Mouse (Mus musculus) kidney, adult 11 months (tissue): ENCODE measurements around the gene 1700066M21Rik.
A peak's percentile ranks its signal among the peaks of the same experiment; 100 is the strongest.

Experiments used
- DNase-seq: peaks from one replicate; pipeline ENCODE4 v3.0.0; 2022

The 1700066M21Rik gene

DNA sequence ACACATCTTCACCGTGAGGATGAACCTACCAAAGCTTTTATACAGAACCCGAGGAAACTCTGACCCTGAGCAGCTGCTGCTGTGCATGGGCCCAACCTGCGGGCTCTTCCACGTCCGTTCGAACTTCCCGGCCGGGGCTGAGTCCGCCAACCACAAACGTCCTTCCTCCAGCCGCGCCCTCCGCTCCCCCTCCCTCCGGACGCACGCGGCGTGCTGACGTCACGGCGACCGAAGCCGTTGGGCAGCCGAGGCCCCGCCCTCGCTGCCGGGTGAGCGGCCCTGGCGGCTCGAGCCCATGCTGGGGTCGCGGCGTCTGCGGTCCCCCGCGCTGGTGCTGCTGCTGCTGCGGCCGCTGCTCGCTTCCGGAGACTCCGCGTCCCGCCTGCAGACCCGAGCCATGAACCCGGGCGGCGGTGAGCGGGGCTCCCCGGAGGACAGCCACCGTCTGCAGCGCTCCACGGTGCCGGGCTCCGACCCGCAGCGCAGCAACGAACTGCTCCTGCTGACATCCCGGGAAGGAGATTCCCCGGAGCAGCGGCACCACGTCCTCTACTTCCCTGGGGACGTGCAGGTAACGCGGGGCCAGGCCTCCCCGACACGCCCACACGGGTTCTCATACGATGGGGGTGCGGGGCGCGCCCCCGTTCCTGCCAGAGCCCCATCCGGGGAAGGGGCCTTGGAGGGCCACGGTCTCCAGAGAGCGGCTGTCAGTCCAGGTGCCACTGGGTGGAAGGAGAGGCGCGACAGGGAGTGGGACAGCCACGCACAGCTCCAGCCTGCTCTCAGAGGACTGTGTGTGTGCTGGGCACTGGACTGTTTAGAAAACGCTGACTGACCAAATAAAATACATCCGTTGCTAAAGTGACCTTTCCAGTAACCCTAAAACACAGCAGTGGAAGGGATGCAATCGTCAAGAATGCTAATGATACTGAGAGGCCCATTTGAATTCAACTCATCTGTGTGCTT, at the start of gene 1700066M21Rik:
1700066M21Rik (plus strand) TSS at position 245 of the 966 bp plus-strand sequence.
- peak; percentile 90 for DNase-seq

DNA sequence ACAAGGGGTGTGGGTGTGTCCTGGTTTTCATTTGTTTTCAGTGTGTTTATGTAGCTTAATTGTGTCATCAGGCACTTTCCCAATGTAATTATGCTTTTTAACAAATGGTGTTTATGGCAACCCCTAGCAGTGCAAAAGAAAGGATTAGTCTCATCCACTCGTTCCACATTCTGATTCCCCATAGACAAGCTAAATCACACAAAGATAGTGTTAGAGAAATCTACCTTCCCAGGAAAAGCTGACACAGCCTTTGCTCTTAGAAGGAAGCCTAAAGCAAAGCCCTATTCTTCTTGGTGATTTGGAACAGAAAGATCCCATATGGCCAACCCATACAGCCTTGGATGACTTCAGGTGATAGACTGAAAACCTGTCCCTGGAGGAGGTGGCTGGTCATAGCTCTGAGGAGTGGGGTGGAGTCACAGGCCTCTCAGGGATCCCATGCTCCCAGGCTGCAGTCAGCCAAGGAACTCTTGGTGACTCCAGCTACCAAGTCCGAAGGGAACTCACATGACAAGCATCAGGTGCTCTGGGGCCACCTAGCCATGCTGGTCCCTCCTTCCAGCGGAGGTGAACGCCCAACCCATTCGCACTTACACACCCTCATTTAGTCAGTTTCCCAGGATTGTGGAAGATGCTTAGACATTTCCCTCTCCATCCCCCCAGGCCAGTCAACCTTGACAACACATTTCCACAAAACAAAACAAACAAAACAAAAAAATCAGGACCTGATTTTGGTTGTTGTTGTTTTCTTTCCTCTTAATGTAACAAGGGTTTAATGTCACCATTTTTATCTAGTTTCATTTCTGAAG, 47.9 kb upstream of the 1700066M21Rik start:
- no peak for DNase-seq

DNA sequence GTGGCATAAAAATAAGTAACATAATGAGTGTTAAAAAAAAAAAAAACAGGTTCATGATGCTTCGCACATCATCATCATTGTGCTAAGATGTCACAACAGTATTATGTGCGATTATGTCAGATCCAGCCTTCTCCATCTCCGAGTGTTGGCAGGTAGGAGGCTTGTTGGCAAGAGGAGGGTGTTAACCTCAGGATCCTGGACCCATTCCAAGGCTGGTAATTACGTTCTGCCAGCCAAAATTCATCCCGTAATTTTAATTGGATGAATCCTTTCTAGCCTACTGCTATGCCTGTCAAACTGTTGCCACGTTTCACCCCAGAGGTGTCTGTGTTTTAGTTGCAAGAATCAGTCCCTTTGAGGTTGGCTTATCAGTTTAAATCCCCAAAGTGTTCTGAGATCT, 47.2 kb upstream of the 1700066M21Rik start:
- DNase-seq, result no peak

DNA sequence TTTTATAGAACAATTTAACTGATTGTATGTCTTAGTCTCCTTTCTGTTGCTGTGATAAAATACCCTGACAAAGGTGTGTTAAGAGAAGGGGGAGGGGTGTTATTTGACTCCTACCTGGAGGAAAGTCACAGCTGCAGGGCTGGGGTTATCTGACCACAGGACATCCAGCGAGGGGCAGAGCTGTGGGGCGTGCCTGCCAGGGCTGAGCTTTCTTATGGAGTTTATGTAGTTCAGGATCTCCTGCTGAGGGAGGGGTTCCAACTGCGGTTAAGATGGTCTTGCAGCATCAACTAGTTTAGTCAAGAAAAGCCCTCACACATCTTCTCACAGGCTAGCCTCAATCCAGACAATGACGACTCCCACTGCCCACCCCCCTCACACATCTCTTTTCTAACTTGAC, 45.4 kb upstream of the 1700066M21Rik start:
- no peak for DNase-seq

DNA sequence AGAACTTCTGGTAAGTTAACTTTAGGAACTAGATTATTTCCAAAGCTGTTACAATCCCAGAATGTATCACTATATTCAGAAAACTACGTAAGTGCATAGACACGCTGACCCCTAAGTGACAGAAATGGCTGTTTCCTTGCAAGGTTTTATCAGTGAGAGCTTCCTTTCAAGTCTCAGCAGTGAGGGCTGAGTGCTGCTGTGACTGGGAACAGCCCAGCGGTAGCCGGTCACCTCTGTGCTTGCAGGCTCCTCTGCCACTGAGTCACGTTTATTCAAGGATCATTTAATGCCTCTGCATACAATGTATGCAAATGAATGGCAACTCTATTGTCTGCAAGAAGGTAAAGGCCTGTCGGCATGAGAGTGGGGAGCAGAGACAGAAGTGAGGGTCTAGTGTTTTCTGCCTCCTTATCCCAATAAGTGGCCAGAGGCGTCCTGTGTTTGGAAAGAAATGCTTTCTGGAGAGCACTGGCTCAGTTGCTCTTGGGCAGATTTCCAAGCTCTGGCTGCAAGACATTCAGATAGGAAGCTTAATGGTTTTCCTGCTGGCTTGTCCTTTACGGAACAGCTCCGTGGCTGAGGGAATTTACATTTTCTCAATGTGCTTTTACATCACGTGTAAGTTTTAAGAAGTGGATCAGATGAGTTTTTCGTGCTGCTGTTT, 43.7 kb upstream of the 1700066M21Rik start:
- DNase-seq, result no peak

DNA sequence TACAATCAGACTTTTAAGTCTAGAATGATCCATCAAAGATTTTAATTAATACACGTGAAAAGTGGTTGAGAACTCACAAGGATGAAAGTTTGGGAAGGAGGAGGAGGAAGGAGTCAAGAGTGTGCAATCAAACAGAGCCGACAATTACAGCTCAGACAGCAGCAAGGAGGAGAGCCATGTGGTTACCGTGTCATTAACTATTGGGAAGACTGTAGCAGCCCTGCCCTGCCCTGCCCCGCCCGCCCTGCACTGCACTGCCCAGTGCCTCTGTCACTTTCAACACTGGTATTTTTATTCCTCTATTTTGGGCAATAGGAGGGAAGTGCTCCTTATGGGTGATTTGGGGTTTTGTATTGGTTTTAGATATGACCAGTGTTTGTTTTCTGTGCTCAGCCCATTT, 42.2 kb upstream of the 1700066M21Rik start:
- no peak for DNase-seq

DNA sequence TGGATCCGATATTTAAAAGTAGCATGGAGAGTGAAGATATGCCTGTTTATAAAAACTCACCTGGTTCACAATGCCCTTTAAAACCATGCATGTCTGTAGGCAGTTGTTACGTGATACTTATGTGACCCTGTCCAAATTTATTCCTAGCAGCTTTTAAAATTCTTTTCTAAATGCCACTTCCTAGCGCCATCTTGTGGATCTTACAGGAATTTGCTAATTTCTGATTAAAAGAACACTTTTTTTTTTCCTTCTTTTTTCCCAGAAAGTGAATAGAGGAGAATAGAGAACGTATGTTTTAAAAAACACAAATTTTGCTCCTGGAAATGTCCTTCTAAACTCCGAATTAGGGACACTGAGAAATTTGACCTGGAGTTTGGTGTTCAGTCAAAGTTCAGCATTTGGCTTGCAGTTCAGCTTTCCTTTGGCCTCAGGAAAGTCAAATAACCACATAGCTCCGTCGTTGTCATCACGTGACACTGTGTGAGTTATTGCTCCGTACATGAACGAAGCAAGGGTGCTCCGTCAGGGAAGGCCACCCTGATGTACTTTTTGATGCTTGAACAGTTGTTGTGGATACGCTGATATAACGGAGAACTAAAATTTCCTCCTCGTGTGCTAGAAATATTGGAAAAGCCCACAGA, 38.1 kb upstream of the 1700066M21Rik start:
- DNase-seq, result no peak

DNA sequence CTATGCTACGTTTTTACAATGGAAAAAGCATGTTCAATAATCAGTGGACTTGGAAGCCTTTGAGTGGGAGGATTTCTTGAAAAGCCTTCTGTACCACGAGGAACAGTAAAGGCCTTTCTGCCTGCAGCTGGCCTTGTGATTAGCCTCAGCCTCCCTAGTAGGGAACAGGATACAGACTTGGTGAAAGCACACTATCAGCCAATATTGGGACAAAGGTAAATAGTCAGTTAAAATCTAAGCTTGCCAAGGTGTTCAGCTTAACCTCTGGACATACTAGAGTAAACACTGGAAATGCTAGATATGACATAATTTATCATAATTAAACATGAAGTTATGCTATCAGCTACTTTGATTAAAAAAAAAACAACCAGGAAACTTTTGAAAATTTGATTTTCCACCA, 36.2 kb upstream of the 1700066M21Rik start:
- no peak for DNase-seq

DNA sequence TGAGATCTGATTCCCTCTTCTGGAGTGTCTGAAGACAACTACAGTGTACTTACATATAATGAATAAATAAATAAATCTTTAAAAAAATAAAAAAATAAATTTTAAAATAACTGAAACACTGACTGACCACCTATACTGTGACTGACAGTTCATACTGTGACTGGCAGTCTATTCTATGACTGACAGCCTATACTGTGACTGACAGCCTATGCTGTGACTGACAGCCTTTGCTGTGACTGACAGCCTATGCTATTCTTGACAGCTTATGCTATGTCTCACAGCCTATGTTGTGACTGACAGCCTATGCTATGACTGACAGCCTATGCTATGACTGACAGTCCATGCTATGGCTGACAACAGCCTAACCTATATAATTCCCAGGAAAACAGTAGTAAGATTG, 29.9 kb upstream of the 1700066M21Rik start:
- DNase-seq, result no peak

DNA sequence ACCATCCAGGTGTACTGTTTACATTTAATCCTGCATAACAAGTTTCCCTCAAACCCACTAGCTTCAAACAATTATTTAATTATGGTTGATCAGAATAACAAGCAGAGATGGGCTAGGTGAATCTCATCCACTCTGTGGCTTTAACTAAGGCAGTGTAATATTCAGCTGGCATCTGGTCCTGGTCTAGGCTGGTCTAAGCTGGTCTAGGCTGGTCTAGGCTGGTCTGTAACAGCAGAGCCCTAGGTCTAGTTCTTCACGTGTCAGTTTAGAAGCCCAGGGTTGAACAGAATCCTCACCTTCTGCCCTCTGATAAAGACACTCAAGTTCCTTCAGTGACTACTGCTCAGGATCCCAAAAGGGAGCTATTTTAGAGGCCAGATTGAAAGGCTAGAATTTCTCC, 25.5 kb upstream of the 1700066M21Rik start:
- DNase-seq, result no peak

DNA sequence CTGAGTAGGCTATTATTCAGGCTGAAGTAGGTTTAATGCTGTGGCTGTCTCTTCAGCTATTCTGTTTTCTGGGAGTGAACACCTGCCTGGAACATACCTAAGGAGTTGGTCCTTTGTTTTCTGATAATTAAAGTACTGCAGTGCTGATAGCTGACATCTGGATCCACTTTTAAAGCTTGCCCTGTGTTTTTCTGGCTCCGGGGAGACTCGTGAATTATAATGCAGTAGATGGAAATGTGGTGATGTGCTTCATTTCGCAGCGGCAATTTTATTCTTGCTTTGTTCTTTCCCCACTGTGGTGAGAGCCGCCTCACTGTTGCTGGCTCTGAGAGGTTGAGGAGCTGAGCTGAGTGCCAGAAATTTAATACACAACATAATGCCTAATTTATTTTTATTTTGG, 18.9 kb upstream of the 1700066M21Rik start:
- no peak for DNase-seq

DNA sequence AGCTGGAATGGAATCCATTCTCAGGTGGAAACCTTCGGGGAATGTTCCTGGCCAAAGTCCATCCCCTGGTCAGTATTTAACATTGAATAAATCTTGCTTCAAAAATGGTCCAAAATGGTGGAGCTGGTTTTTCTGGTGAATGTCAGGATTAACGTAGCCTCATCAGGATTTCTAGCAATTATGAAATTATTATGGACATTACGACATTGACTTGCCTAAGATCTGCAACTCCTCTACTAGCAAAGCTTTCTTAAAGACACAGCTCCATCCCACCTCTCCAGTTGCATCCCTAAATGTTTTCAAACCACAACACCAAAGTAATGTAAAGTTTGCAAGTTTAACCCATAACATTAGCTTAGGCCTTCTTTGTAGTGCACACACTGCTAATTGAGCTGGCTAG, 10.0 kb upstream of the 1700066M21Rik start:
- no peak for DNase-seq

DNA sequence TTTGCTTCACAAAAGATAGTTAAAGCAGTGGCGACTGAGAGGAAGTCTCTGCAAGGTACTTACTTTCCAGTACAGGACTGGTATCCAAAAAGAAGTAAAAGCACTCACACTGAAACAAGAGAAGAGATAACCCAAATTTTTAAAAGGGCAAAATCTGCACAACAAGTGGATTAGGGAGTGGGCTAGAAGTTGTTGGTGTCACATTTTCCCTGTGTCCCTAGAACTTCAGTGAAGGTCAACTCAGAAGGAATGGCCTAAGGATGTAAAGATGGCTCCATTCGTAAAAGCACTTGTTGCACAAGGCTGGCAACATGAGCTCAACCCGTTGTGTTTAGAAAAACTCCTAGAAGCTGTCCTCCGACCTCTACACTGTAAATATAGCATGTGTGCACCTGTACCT, 8.3 kb upstream of the 1700066M21Rik start:
- no peak for DNase-seq

DNA sequence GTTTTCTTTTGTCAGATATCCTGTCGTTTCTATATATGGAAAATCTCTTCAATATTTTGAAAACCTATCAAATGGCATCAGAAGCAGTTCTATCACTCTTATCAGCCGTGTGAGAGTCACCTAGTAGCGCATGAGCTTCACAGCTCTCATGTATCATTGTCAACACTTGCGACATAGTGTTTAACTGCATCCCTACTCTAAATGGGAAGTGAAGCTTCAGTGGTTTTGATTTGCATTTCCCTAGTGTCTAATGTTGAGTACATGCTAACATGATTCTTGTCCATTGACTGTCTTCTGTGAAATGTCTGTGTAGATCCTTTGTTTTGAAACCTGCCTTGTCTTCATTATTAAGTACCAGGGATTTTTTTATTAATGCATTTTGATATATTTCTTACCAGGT, 7.0 kb upstream of the 1700066M21Rik start:
- DNase-seq, result no peak

DNA sequence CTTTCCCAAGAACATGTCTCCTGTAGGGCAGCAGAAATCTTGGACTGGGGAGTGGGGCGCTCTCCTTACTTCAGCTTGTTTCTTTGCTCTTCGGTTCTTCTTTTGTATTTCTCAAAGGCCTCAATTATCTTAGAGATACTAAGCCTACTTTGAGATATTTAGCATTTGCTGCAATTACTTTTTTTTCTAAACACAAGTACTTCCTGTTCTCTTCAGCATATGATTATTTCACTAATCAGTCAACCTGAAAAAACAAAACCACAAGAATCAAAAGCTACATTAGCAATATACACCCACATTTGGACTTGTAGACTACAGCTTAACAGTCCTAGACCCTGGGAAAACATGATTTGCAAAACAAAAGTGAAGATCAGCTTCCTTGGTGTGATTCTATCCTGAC, 2.1 kb upstream of the 1700066M21Rik start:
- DNase-seq, result no peak

DNA sequence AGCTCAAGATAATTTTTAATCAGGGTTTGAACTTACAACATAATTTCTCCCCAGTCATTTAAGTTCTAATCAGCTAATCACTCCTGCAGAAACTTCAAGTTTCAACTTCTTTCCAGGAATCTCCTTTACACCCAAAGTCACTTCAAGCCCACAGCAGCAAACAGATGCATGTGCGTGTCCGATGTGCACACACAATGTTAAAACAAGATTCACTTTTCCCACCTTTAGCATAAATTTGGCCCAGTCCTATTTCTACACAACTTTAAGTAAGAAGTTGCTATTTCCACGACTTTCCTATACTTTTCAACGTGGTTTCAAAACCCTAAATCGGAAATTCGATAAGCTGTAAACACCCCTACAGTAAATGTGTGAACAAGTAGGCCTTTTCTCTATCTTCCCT, 614 bp upstream of the 1700066M21Rik start:
- no peak for DNase-seq

DNA sequence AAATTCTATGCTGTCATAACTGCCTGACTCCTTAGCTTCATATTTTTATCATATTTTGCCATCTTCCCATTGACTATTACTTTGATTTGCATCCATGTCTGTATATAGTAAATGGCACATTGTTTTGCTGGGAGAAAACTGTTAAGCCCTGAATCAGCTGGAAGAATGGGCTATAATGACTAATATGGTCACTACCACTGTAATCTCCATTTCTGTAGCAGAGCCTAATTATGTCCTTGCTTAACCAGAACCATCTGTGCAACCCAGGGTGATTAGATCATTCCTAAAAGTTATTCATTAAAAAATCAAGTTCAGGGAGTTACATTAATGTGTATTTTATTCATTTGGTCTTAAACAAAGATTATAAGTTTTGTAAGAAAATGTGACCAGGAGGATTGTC, 9.1 kb downstream of the 1700066M21Rik start:
- no peak for DNase-seq

DNA sequence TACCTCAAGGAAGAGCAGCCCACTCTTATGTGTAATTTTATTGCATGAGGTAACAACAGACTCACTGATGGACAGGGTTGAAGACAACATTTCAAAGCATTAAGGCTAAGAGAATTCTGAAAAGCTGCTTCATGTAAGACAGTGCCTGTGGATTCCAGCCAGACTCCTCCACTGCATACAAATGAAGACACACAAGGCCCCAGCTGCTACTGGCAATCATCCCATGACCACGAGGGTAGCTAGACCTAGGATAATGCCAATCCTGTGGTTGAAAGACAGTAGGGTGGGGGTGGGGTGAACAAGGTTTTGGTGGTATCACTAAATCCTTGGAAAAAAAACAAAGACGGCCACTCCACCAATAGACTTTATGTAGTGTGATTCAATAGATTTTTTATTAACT, 10.5 kb downstream of the 1700066M21Rik start:
- DNase-seq, result no peak

DNA sequence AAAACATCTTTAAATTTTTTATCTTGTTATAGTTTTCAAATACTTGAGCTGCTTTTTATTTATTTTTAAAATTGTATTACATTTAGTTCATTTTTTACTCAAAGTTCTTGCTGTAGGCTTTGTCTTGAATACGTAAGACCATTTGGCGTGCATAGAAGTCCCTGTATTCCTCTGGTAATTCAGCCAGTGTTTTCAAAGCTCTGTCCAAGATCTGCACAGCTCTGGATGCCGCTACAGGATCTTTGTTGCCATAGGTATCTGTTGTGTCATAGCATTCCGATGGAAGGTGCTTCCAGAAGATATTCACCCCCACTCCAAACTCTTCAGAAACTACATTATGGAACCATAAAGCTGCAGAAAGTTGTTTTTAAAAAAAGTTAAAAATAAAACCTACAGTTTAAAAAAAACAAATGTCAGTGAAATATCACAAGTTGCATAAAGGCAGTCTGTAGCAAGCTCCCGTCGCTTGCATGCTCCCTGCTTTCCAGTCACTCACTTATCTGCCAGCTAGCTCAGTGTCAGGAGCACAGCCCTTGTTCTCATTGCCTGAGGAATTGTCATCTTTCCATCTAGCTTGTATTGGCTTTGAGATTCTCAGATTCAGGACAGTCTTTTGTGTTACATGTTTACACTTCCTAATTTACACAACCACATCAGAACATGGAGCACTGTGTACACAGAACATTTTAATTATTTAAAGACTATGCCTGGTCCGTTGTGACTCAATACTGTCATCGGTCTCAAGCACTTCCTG, 11.2 kb downstream of the 1700066M21Rik start:
- no peak for DNase-seq

DNA sequence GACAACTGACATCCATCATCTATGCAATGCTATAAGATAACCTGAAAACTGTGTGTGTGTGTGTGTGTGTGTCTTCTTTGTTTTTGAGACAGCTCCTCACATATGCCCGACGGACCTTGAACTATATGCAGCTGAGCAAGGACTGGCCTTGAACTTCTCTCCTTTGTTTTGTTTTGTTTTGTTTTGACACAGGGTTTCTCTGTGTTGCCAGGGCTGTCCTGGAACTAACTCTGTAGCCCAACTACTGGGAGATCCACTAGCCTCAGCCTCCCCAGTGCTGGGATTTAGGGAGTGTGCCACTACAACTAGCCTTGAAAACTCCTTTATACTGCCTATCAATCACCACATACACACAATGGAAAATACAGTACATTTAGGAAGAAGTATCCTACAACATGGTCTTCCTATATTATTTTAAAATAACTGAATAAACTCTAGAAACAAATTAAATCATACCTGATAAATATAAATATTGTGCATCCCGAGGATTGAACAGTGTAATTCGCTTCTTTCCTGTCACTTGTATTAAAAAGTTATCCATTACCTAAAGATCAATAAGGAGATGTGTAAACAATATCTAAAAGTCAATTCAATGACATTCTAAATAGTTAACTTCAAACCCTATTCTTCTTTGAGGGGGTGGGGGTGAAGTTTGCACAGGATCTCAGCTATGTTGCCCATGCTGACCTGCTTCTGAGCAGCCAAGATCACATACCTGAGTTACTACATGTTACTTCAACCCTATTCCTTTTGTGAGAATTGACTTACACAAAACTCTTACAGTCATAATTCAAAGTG, 13.8 kb downstream of the 1700066M21Rik start:
- DNase-seq, result no peak

DNA sequence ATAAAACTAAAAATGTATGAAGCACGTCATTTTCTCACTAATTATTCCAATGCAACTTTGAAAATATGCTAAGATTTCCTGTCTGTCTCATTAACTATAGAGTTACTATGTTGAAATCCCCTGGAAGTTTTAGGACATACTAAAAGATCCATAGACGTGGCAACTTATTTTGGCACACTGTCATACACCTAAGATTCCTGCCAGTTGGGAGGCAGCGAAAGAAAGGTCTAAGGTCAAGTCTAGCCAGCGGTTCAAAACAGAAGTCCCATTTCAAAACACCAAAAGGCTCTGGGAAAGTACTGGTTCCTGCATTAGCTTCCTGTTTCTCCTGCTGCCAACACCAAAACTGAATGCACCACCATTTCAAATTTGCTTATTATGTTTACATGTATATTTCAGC, 15.0 kb downstream of the 1700066M21Rik start:
- no peak for DNase-seq
